Mouse (Mus musculus): ENCODE results near the gene Fhl2.

GRCm38 (mm10) chr1:43074791-43075190 lies 122.0 kb downstream of the Fhl2 start:
- TF ChIP-seq EP300 (IDR thresholded peaks at IDR 0.05; ENCODE audit: low read depth): no peak
- TF ChIP-seq CTCF (IDR thresholded peaks at IDR 0.05; ENCODE audit: low read depth): no peak

Measured in liver, postnatal 0 days (tissue).